Mouse (Mus musculus): ENCODE data around the gene Palm2.

DNA sequence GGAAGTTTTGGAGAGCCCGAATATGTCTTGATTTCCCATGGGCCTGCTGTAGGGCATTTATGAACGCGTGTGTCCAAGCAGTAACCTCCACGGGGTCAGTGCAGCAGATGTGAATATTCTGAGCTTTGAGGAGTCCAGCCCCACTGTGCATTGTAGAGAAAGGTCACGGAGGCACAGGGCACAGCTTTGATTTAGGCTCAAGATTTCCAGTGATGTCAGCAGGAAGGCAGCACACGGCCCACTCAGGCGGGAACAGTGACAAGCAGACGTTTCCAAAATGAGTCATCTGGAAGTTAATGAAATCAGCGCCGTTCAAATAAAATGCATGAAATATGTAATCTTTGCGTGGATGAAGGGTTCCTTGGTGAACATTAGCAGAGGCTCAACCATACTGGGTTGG lies 323.9 kb downstream of the Palm2 start:
- TF ChIP-seq CTCF (IDR thresholded peaks at IDR 0.05; ENCODE audit: insufficient read depth, low read depth, low read length) (no peak), POLR2A (IDR thresholded peaks at IDR 0.05; ENCODE audit: insufficient read depth, low read depth, low read length) (no peak)

All from olfactory bulb, adult 2 months (tissue).